Mouse (Mus musculus) forebrain, postnatal 0 days (tissue): ENCODE results near the gene Scin. TPM values are rescaled to one million over a fixed set of nuclear protein-coding genes. Genes with fewer than 3 reads are reported as not detected.

Experiments used
- ATAC-seq: fragments of 200-750 bp; cut with Nextera tagmentation; 2 replicates; pipeline ENCODE4 v1.8.0; 2017; ENCODE audit warnings: mild to moderate bottlenecking, moderate library complexity
- DNase-seq: peaks from one replicate; pipeline ENCODE4 v3.0.0-alpha.2; 2015
- H3K27ac ChIP-seq: fragments of 300-500 bp; sonication (generic); 2 replicates; pipeline ENCODE4 v1.5.1; 2014; ENCODE audit warnings: low read depth, mild to moderate bottlenecking, antibody characterized with exemption, low read length, moderate library complexity, mixed read lengths
- H3K27me3 ChIP-seq: fragments of 300-500 bp; sonication (generic); 2 replicates; pipeline ENCODE4 v1.6.1; 2014; ENCODE audit warnings: mild to moderate bottlenecking, low read length, mixed read lengths; ENCODE audit not compliant: insufficient read depth
- H3K36me3 ChIP-seq: fragments of 300-500 bp; sonication (generic); 2 replicates; pipeline ENCODE4 v1.6.1; 2014; ENCODE audit warnings: mild to moderate bottlenecking, moderate library complexity; ENCODE audit not compliant: insufficient read depth
- H3K4me1 ChIP-seq: fragments of 300-500 bp; sonication (generic); 2 replicates; pipeline ENCODE4 v1.6.1; 2014; ENCODE audit warnings: antibody characterized with exemption; ENCODE audit not compliant: insufficient read depth
- H3K4me2 ChIP-seq: fragments of 300-500 bp; sonication (generic); 2 replicates; pipeline ENCODE4 v1.6.1; 2014; ENCODE audit warnings: low read depth, mild to moderate bottlenecking, moderate library complexity
- H3K4me3 ChIP-seq: fragments of 300-500 bp; sonication (generic); 2 replicates; pipeline ENCODE4 v1.5.1; 2014; ENCODE audit warnings: low read depth, low read length, mixed read lengths
- H3K9ac ChIP-seq: fragments of 300-500 bp; sonication (generic); 2 replicates; pipeline ENCODE4 v1.6.1; 2014; ENCODE audit warnings: mild to moderate bottlenecking
- H3K9me3 ChIP-seq: fragments of 300-500 bp; sonication (generic); 2 replicates; pipeline ENCODE4 v1.6.1; 2016; ENCODE audit warnings: low read length
- CTCF ChIP-seq: sonication (generic); IDR thresholded peaks from 2 replicates; pipeline ENCODE4 v1.5.1; 2016; ENCODE audit warnings: antibody characterized with exemption, control low read depth, low read depth
- WGBS: fragments of 180-500 bp; shearing (Covaris S2); extraction: QIAGEN DNeasy Blood & Tissue Kit; methylation state at CpG from one replicate; pipeline ENCODE4 v1.1.7; 2014; 5-methylcytosine and 5-hydroxymethylcytosine counted together
- polyA plus RNA-seq: library from polyadenylated mRNA; unstranded; fragments of >200 nt; fragmentation: Nextera tagmentation; extraction: Ambion mirVana; gene quantifications from 2 replicates; pipeline ENCODE4 v1.2.1, GENCODE M21; 2015
- total RNA-seq: library from RNA; depleted of rRNA; stranded (reverse); fragments of >200 nt; gene quantifications from 2 replicates; pipeline ENCODE4 v1.2.3, GENCODE M21; 2014

Gene Scin
- total and polyA plus RNA-seq, 2 experiments from 2014 or later: 0.08 to 0.71 TPM

GRCm38 (mm10) chr12:40113605-40114004 is 20.4 kb downstream of the Scin start:
- Histone ChIP-seq H3K4me2 (no peak overlapping the region), H3K36me3 (no peaks in the 10 kb centered on the region), H3K9me3 (no peaks in the 10 kb centered on the region), H3K27me3 (no peaks in the 10 kb centered on the region), H3K27ac (no peak overlapping the region), H3K4me3 (no peak overlapping the region), H3K4me1 (no peaks in the 10 kb centered on the region), H3K9ac (no peak overlapping the region)
- 88% methylated on average over 2 of the region's 2 CpGs for WGBS
- ATAC-seq (no peak), DNase-seq (no peak)
- no peak for TF ChIP-seq CTCF

- no peaks in the 10 kb centered on the region for H3K36me3 ChIP-seq
- TF ChIP-seq CTCF: no peak
- no peak overlapping the region for H3K9ac ChIP-seq
- H3K4me3 ChIP-seq: no peak overlapping the region
- H3K4me1 ChIP-seq: no peaks in the 10 kb centered on the region
- H3K27me3 ChIP-seq: no peaks in the 10 kb centered on the region
- no peak overlapping the region for H3K27ac ChIP-seq
- H3K9me3 ChIP-seq: no peaks in the 10 kb centered on the region
- ATAC-seq (no peak), DNase-seq (no peak)
- H3K4me2 ChIP-seq: no peak overlapping the region
- WGBS: 71% methylated on average over 1 of the region's 1 CpGs
These were observed 24.8 kb downstream of the Scin start for GRCm38 (mm10) chr12:40109227-40109626.

- 77% methylated on average over 2 of the region's 2 CpGs for WGBS
- no peak for ATAC-seq
- no peak overlapping the region for H3K4me2 ChIP-seq
- TF ChIP-seq CTCF: no peak
- no peaks in the 10 kb centered on the region for H3K9me3 ChIP-seq
- no peaks in the 10 kb centered on the region for H3K4me1 ChIP-seq
- H3K4me3 ChIP-seq: no peak overlapping the region
- no peak overlapping the region for H3K9ac ChIP-seq
- H3K27ac ChIP-seq: no peak overlapping the region
- no peaks in the 10 kb centered on the region for H3K36me3 ChIP-seq
- DNase-seq: no peak
- no peaks in the 10 kb centered on the region for H3K27me3 ChIP-seq
These were observed 25.9 kb downstream of the Scin start for GRCm38 (mm10) chr12:40108143-40108542.

GRCm38 (mm10) chr12:40106874-40107273 is 27.2 kb downstream of the Scin start:
- H3K4me1 ChIP-seq: no peaks in the 10 kb centered on the region
- H3K27me3 ChIP-seq: no peaks in the 10 kb centered on the region
- no peak overlapping the region for H3K4me2 ChIP-seq
- WGBS: 78% methylated on average over 5 of the region's 5 CpGs
- ATAC-seq (no peak), DNase-seq (no peak)
- H3K36me3 ChIP-seq: no peaks in the 10 kb centered on the region
- H3K9me3 ChIP-seq: no peaks in the 10 kb centered on the region
- H3K4me3 ChIP-seq: no peak overlapping the region
- H3K9ac ChIP-seq: no peak overlapping the region
- no peak for TF ChIP-seq CTCF
- no peak overlapping the region for H3K27ac ChIP-seq

GRCm38 (mm10) chr12:40104750-40105149 is 29.3 kb downstream of the Scin start:
- Histone ChIP-seq H3K4me2 (no peak overlapping the region), H3K27me3 (no peaks in the 10 kb centered on the region), H3K9me3 (no peaks in the 10 kb centered on the region), H3K27ac (no peak overlapping the region), H3K36me3 (no peaks in the 10 kb centered on the region), H3K4me1 (no peaks in the 10 kb centered on the region), H3K9ac (no peak overlapping the region), H3K4me3 (no peak overlapping the region)
- TF ChIP-seq CTCF: no peak
- WGBS: 85% methylated on average over 2 of the region's 2 CpGs
- DNase-seq (no peak), ATAC-seq (no peak)

- Histone ChIP-seq H3K9me3 (no peaks in the 10 kb centered on the region), H3K4me1 (no peaks in the 10 kb centered on the region), H3K27ac (no peak overlapping the region), H3K4me2 (no peak overlapping the region), H3K9ac (no peak overlapping the region), H3K36me3 (no peaks in the 10 kb centered on the region), H3K27me3 (no peaks in the 10 kb centered on the region), H3K4me3 (no peak overlapping the region)
- ATAC-seq (no peak), DNase-seq (no peak)
- TF ChIP-seq CTCF: no peak
- WGBS: 94% methylated on average over 2 of the region's 2 CpGs
These were observed 31.7 kb downstream of the Scin start for GRCm38 (mm10) chr12:40102359-40102758.

GRCm38 (mm10) chr12:40099407-40099806 is 34.6 kb downstream of the Scin start:
- no peak overlapping the region for H3K4me2 ChIP-seq
- H3K9ac ChIP-seq: no peak overlapping the region
- H3K4me3 ChIP-seq: no peak overlapping the region
- no peak overlapping the region for H3K27ac ChIP-seq
- H3K27me3 ChIP-seq: no peaks in the 10 kb centered on the region
- DNase-seq (no peak), ATAC-seq (no peak)
- H3K4me1 ChIP-seq: no peaks in the 10 kb centered on the region
- no peaks in the 10 kb centered on the region for H3K36me3 ChIP-seq
- WGBS: 74% methylated on average over 2 of the region's 2 CpGs
- no peak for TF ChIP-seq CTCF
- H3K9me3 ChIP-seq: no peaks in the 10 kb centered on the region

GRCm38 (mm10) chr12:40097449-40097848 is 36.6 kb downstream of the Scin start:
- no peak for DNase-seq
- Histone ChIP-seq H3K4me2 (no peak overlapping the region), H3K9me3 (no peaks in the 10 kb centered on the region), H3K36me3 (no peaks in the 10 kb centered on the region), H3K27me3 (no peaks in the 10 kb centered on the region), H3K27ac (no peak overlapping the region), H3K4me1 (no peaks in the 10 kb centered on the region), H3K9ac (no peak overlapping the region), H3K4me3 (no peak overlapping the region)
- 94% methylated on average over 4 of the region's 4 CpGs for WGBS
- TF ChIP-seq CTCF: no peak
- ATAC-seq: no peak
